Mouse (Mus musculus) adrenal gland, adult (tissue): ENCODE data around the gene Smarcad1.
"Not testable (repeated sequence)": the region's sequence is repeated elsewhere in the genome, so short reads cannot be mapped to it uniquely, and the experiment has no call there.

Experiments
- DNase-seq, 2 experiments: peaks; one replicate each; pipeline ENCODE4 v3.0.0; 2022 to 2023; ENCODE audit warnings: low spot score in 1 of 2; ENCODE audit not compliant: inconsistent age in 2 of 2

Smarcad1 gene

GRCm38 (mm10) chr6:65042491-65043171 lies at the start of gene Smarcad1:
TSS of gene Smarcad1 (plus strand) at chr6:65042583.
- peak; percentile 93 to 98 for DNase-seq

- no peak for DNase-seq
These were observed 45.5 kb upstream of the Smarcad1 start for GRCm38 (mm10) chr6:64996824-64997421.

- DNase-seq, result peak in 1 of 2 experiments; percentile 23
These were observed 44.6 kb upstream of the Smarcad1 start for GRCm38 (mm10) chr6:64997805-64998204.

DNA sequence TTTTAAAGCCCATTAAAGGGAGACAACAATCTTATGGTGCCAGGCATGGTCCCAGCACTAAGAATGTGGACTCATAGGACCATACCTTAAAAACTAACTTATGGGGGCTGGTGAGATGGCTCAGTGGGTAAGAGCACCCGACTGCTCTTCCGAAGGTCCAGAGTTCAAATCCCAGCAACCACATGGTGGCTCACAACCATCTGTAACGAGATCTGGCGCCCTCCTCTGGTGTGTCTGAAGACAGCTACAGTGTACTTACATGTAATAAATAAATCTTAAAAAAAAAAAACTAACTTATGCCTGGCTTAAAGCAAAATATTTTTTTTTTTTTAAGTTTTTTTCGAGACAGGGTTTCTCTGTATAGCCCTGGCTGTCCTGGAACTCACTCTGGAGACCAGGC lies 41.6 kb upstream of the Smarcad1 start:
- not testable (repeated sequence) for DNase-seq

DNA sequence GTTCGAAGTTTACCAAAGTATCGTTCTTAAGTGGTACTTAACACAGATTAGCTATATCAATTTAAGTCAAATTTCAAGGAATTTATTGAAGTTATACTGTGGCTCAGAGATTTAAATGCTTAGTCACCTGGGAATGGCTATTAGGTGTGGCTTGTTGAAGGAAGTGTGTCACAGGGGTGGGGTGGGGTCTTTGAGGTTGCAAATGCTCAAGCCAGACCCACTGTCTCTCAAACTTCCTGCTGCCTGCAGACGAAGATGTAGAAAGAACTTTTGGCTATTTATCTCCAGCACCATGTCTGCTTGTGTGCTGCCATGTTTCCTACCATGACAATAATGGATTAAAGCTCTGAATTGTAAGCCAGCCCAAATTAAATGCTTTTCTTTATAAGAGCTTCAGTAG lies 40.2 kb upstream of the Smarcad1 start:
- DNase-seq, result no peak

GRCm38 (mm10) chr6:65008836-65009235 lies 33.5 kb upstream of the Smarcad1 start:
- DNase-seq, result no peak

GRCm38 (mm10) chr6:65011444-65011990 lies 30.9 kb upstream of the Smarcad1 start:
- DNase-seq, result no peak

GRCm38 (mm10) chr6:65012142-65012541 lies 30.2 kb upstream of the Smarcad1 start:
- DNase-seq, result no peak

- no peak for DNase-seq
These were observed 24.8 kb upstream of the Smarcad1 start for GRCm38 (mm10) chr6:65017566-65017965.

- not testable (repeated sequence) for DNase-seq
These were observed 23.4 kb upstream of the Smarcad1 start for GRCm38 (mm10) chr6:65018966-65019365.

- no peak for DNase-seq
These were observed 20.5 kb upstream of the Smarcad1 start for GRCm38 (mm10) chr6:65021883-65022282.

GRCm38 (mm10) chr6:65023053-65023452 lies 19.3 kb upstream of the Smarcad1 start:
- no peak for DNase-seq

DNA sequence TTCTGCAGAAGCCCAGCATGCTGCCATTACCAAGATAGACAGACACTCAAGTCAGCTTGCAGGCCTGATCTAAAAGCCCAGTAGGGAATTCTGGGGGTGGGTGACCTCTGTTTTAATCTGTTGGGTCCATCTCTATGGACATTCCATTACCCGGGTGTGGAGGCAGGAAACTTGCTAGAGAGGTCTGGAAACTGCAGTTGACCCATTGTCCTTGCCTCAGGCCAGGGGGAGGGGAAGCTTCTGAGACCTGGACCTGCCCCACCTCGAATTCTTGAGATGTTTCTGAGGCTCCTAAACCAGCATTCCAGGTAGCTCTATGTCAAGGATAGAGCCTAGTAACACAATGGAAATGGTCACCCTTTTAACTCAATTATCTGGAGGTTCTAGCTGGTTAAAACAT lies 17.7 kb upstream of the Smarcad1 start:
- DNase-seq, result no peak

GRCm38 (mm10) chr6:65025130-65025529 lies 17.3 kb upstream of the Smarcad1 start:
- DNase-seq, result no peak

DNA sequence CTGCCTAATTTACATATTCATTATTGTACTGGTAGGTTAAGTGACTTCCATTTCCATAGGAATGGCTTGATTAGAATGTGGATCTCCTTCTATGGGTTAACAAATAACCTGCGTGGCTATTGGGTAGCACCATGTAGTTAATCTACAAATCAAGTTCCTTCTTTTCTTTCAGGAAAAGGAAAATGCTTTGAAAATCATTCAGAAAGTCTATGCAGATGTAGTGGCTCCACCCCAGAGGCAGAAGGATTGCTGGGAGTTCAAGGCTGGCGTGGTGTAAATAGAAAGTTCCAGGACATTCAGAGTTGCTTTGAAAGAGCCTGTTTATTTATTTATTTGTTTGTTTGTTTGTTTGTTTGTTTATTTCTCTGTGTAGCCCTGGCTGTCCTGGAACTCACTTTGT lies 7.7 kb upstream of the Smarcad1 start:
- no peak for DNase-seq

- DNase-seq, result no peak
These were observed 6.9 kb upstream of the Smarcad1 start for GRCm38 (mm10) chr6:65035469-65035868.

DNA sequence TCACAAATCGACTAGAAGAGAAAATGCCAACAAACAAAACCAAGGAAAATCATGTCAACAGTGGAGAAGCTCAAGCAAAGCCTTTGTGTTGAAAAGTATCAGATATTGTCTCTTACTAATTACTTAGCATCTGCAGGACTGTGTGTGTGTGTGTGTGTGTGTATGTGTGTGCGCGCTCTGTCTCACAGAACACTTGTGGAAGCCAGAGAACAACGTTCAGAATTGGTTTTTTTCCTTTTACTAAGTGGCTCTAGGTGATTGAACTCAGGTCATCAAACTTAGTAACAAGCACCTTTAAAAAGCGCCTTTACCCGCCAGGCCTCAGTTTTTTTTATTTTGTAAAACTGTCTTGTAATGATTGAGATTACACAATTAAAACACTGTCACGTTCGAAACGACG lies 451 bp upstream of the Smarcad1 start:
- no peak for DNase-seq

- DNase-seq, result no peak
These were observed 858 bp downstream of the Smarcad1 start for GRCm38 (mm10) chr6:65043241-65043640.

- no peak for DNase-seq
These were observed 6.7 kb downstream of the Smarcad1 start for GRCm38 (mm10) chr6:65049100-65049499.

GRCm38 (mm10) chr6:65056620-65057019 lies 14.2 kb downstream of the Smarcad1 start:
- DNase-seq, result no peak

GRCm38 (mm10) chr6:65057137-65057536 lies 14.8 kb downstream of the Smarcad1 start:
- not testable (repeated sequence) for DNase-seq

DNA sequence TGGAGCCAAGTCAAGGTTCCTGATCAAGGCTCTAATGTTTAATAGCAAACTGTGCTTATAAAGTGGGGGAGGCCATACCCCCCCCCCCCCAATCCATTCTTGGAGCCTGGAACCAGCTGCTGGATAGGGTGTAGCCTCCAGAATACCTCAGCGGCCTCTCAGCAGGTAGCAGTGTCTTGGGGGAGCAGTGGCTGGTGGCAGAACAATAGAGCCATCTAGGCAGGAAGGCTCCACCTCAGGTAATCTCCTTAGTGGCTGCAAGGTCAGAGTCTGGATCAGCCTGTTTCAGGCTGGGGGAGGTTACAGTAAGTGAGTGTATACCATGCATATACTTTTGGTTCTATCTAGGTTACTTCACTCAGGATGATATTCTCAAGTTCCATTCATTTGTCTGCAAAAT lies 18.7 kb downstream of the Smarcad1 start:
- no peak for DNase-seq
